Mouse (Mus musculus): ENCODE data around the gene Nrros. TPM values are rescaled to one million over a fixed set of nuclear protein-coding genes. Genes with fewer than 3 reads are reported as not detected.

Nrros gene
- polyA plus RNA-seq, 1 experiment from 2014 or later = 7.4 TPM

DNA sequence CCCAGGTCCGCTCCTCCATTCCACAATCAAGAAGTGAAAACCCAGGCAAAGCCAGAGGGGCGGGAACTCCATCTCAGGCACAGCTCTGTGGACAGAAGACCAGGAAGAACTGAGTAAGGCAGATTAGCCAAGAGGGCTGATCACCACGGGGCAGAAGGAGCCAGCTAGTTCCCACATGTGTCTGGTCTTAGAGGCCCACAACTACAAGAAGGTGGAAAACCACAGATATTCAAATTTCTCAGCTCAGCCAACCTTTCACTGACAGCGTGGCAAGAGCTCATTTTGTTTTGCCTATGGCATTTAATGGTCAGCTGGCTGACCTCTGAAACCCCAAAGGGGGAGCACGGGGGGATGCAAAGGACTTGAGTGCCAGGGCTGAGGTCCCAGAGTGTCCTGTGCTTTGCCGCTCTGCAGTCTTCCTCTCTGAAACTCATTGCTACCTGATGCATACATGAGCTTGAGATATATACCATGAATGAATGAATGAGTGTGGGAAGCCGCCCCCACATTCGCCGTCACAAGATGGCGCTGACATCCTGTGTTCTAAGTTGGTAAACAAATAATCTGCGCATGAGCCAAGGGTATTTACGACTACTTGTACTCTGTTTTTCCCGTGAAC, 17.7 kb downstream of the Nrros start:
- DNase-seq (ENCODE audit: low spot score, missing footprints) (peak; percentile 83), ATAC-seq (ENCODE audit: low FRiP score) (no peak)
- H3K9me3 ChIP-seq (ENCODE audit: control insufficient read depth, low read length) = no peaks in the 10 kb centered on the region
- no peaks in the 10 kb centered on the region for H3K36me3 ChIP-seq (ENCODE audit: control insufficient read depth, insufficient read depth, low read length)
- no peak overlapping the region for H3K27ac ChIP-seq (ENCODE audit: low read depth, low read length)
- H3K9ac ChIP-seq (ENCODE audit: low read length) = no peak overlapping the region
- H3K27me3 ChIP-seq (ENCODE audit: control insufficient read depth, insufficient read depth, low read length) = no peaks in the 10 kb centered on the region
- H3K4me1 ChIP-seq (ENCODE audit: control insufficient read depth, insufficient read depth, low read length) = no peaks in the 10 kb centered on the region
- 65% methylated on average over 10 of the region's 13 CpGs for WGBS
- no peak overlapping the region for H3K4me2 ChIP-seq
- H3K4me3 ChIP-seq (ENCODE audit: low read depth, low read length) = no peak overlapping the region

DNA sequence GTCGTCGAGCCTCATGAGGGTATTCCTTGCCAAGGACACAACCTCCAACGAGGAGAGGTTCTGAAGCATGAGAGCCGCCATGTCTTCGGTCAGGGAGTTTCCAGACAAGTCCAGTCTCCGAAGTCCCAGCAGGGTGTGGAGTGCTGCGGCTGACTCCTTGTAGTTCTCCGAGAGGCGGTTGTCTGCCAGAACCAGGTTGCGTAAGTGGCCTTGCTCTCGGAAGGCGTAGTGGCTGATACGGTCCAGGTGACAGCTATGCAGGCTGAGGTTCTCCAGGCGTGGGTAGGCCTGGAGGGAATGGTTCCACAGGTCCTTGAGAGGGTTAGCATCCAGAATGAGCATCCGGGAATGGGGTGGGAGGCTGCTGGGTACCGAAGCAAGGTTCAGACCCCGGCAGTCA, 20.8 kb downstream of the Nrros start:
- no peak overlapping the region for H3K4me2 ChIP-seq
- no peaks in the 10 kb centered on the region for H3K36me3 ChIP-seq (ENCODE audit: control insufficient read depth, insufficient read depth, low read length)
- WGBS = 94% methylated on average over 17 of the region's 17 CpGs
- H3K4me3 ChIP-seq (ENCODE audit: low read depth, low read length) = no peak overlapping the region
- no peaks in the 10 kb centered on the region for H3K9me3 ChIP-seq (ENCODE audit: control insufficient read depth, low read length)
- H3K27me3 ChIP-seq (ENCODE audit: control insufficient read depth, insufficient read depth, low read length) = no peaks in the 10 kb centered on the region
- H3K9ac ChIP-seq (ENCODE audit: low read length) = no peak overlapping the region
- no peak for ATAC-seq (ENCODE audit: low FRiP score)
- no peak for DNase-seq (ENCODE audit: low spot score, missing footprints)
- no peak overlapping the region for H3K27ac ChIP-seq (ENCODE audit: low read depth, low read length)
- no peaks in the 10 kb centered on the region for H3K4me1 ChIP-seq (ENCODE audit: control insufficient read depth, insufficient read depth, low read length)

DNA sequence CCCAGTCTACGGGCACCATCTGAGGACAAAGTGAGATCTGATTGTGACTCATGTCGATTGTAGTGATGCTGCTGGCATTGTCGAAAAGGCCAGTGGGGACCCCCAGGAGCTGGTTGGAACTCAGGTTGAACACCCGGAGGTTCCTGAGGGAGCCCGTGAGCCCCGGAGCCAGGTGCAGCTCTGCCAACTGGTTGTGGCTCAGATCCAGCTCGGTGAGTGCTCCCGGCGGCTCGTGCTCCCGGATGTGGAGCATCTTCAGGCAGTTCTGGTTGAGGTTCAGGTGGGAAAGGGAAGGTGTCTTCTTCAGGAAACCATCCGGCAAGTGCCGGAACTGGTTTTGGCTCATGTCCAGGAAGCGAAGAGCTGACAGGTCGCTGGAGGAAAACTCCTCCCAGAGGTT, 21.6 kb downstream of the Nrros start:
- no peaks in the 10 kb centered on the region for H3K4me1 ChIP-seq (ENCODE audit: control insufficient read depth, insufficient read depth, low read length)
- no peak overlapping the region for H3K4me3 ChIP-seq (ENCODE audit: low read depth, low read length)
- no peak overlapping the region for H3K27ac ChIP-seq (ENCODE audit: low read depth, low read length)
- ATAC-seq (ENCODE audit: low FRiP score) (no peak), DNase-seq (ENCODE audit: low spot score, missing footprints) (no peak)
- H3K4me2 ChIP-seq = no peak overlapping the region
- no peaks in the 10 kb centered on the region for H3K36me3 ChIP-seq (ENCODE audit: control insufficient read depth, insufficient read depth, low read length)
- WGBS = 93% methylated on average over 15 of the region's 15 CpGs
- H3K9me3 ChIP-seq (ENCODE audit: control insufficient read depth, low read length) = no peaks in the 10 kb centered on the region
- H3K9ac ChIP-seq (ENCODE audit: low read length) = no peak overlapping the region
- H3K27me3 ChIP-seq (ENCODE audit: control insufficient read depth, insufficient read depth, low read length) = no peaks in the 10 kb centered on the region

DNA sequence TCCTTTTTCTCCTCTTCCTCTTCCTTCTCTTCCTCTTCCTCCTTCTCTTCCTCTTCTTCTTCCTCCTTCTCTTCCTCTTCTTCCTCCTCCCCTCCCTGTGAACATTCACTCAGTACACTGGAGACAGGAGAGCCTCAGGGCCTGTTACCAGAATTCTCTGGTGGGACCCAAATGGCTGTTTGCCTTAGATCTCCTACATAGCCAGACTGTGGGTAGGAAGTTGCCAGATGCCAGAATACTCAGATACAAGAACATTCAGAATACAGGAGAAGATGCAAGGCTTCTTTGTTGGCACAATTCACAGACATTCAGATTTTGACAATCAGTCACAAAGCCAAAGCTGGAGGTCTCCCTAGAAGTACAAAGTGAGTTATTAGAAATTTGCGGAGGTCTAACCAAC, 26.4 kb downstream of the Nrros start:
- no peak overlapping the region for H3K9ac ChIP-seq (ENCODE audit: low read length)
- DNase-seq (ENCODE audit: low spot score, missing footprints) (peak; percentile 28), ATAC-seq (ENCODE audit: low FRiP score) (no peak)
- no peaks in the 10 kb centered on the region for H3K36me3 ChIP-seq (ENCODE audit: control insufficient read depth, insufficient read depth, low read length)
- no peak overlapping the region for H3K4me2 ChIP-seq
- H3K4me1 ChIP-seq (ENCODE audit: control insufficient read depth, insufficient read depth, low read length) = no peaks in the 10 kb centered on the region
- no peak overlapping the region for H3K27ac ChIP-seq (ENCODE audit: low read depth, low read length)
- 100% methylated on average over 1 of the region's 1 CpGs for WGBS
- H3K27me3 ChIP-seq (ENCODE audit: control insufficient read depth, insufficient read depth, low read length) = no peaks in the 10 kb centered on the region
- H3K4me3 ChIP-seq (ENCODE audit: low read depth, low read length) = no peak overlapping the region
- H3K9me3 ChIP-seq (ENCODE audit: control insufficient read depth, low read length) = no peaks in the 10 kb centered on the region

DNA sequence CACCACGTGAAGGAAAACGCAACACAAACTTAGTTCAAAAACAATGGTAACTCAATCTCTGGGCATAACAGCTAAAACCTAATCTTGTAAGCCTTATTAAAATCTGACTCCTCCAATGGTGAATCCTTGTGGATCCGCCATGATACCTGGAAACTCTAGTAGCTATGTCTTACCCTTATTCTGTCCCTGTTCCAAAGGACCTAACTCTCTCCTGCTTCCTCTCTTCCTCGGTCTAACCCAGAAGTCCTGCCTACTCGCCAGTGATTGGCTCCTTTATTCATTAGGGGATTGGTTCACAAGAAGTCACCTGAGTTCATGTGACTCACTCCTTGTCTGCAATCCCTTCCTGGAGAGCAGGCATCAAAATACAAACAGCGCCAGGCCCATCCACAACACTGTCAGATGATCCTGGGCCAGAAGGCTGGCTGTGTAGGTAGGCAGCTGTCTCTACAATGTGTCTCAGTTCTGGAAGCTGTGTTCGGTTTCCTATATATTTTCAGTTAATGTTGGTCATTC, 29.5 kb downstream of the Nrros start:
- WGBS = 82% methylated on average over 7 of the region's 7 CpGs
- Histone ChIP-seq H3K27me3 (ENCODE audit: control insufficient read depth, insufficient read depth, low read length) (no peaks in the 10 kb centered on the region), H3K27ac (ENCODE audit: low read depth, low read length) (no peak overlapping the region), H3K4me3 (ENCODE audit: low read depth, low read length) (no peak overlapping the region), H3K4me2 (no peak overlapping the region), H3K4me1 (ENCODE audit: control insufficient read depth, insufficient read depth, low read length) (no peaks in the 10 kb centered on the region), H3K36me3 (ENCODE audit: control insufficient read depth, insufficient read depth, low read length) (no peaks in the 10 kb centered on the region), H3K9me3 (ENCODE audit: control insufficient read depth, low read length) (no peaks in the 10 kb centered on the region), H3K9ac (ENCODE audit: low read length) (no peak overlapping the region)
- DNase-seq (ENCODE audit: low spot score, missing footprints) (peak; percentile 51), ATAC-seq (ENCODE audit: low FRiP score) (no peak)

DNA sequence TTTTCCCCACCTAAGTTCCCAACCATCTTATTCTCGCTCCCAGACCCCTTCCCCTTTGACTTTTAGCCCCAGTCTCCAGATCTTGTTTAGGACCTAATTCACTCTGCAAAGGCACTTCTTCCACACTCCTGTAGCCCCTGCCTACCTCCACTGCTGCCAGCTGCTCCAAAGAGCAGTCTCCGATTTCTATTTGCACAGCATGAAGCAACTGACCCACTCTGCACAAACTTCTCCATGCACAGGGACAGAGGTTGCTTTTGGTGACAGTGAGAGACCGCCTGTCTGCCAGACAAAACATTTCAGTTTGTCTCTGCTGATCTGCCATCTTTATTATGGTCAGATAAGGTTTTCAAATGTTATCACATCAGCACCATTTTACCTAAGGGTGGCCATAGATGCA, 32.2 kb downstream of the Nrros start:
- Histone ChIP-seq H3K27me3 (ENCODE audit: control insufficient read depth, insufficient read depth, low read length) (no peaks in the 10 kb centered on the region), H3K4me3 (ENCODE audit: low read depth, low read length) (no peak overlapping the region), H3K9me3 (ENCODE audit: control insufficient read depth, low read length) (no peaks in the 10 kb centered on the region), H3K4me2 (no peak overlapping the region), H3K4me1 (ENCODE audit: control insufficient read depth, insufficient read depth, low read length) (no peaks in the 10 kb centered on the region), H3K27ac (ENCODE audit: low read depth, low read length) (no peak overlapping the region), H3K9ac (ENCODE audit: low read length) (no peak overlapping the region), H3K36me3 (ENCODE audit: control insufficient read depth, insufficient read depth, low read length) (no peaks in the 10 kb centered on the region)
- WGBS = 80% methylated on average over 3 of the region's 3 CpGs
- ATAC-seq (ENCODE audit: low FRiP score) = no peak
- no peak for DNase-seq (ENCODE audit: low spot score, missing footprints)

DNA sequence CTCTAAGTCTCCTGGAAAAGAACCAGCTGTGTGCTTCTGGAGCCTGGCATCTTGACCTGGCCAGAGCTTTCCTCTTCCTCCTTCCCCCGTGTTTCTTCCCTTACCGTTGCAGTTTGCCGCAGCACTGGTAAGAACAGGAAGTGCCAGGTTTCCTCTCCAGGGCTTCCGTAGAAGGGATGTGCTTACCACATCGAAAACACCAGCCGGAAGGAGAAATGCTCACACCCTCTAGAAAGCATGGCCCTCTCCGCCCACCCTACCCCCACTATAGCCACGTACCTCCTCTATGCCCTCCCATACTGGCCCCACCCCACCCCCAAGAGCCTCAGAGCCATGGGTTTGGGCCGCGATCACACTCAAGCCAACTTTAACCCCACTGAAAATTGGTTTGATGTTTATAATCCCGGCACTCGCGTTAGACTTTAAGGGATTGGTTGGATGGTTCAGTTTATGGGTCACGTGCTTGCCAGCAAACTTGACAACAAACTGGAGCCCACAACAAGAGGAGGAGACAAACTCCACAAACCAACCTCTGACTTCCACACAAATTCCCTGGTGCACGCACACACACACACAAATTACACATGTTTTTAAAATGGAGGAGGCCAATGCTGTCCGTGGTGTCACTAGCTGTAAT, 35.1 kb downstream of the Nrros start:
- Histone ChIP-seq H3K36me3 (ENCODE audit: control insufficient read depth, insufficient read depth, low read length) (no peaks in the 10 kb centered on the region), H3K27me3 (ENCODE audit: control insufficient read depth, insufficient read depth, low read length) (no peaks in the 10 kb centered on the region), H3K4me3 (ENCODE audit: low read depth, low read length) (no peak overlapping the region), H3K4me2 (no peak overlapping the region), H3K9ac (ENCODE audit: low read length) (no peak overlapping the region), H3K4me1 (ENCODE audit: control insufficient read depth, insufficient read depth, low read length) (no peaks in the 10 kb centered on the region), H3K9me3 (ENCODE audit: control insufficient read depth, low read length) (no peaks in the 10 kb centered on the region), H3K27ac (ENCODE audit: low read depth, low read length) (no peak overlapping the region)
- ATAC-seq (ENCODE audit: low FRiP score) (no peak), DNase-seq (ENCODE audit: low spot score, missing footprints) (peak; percentile 51)
- 69% methylated on average over 16 of the region's 16 CpGs for WGBS

DNA sequence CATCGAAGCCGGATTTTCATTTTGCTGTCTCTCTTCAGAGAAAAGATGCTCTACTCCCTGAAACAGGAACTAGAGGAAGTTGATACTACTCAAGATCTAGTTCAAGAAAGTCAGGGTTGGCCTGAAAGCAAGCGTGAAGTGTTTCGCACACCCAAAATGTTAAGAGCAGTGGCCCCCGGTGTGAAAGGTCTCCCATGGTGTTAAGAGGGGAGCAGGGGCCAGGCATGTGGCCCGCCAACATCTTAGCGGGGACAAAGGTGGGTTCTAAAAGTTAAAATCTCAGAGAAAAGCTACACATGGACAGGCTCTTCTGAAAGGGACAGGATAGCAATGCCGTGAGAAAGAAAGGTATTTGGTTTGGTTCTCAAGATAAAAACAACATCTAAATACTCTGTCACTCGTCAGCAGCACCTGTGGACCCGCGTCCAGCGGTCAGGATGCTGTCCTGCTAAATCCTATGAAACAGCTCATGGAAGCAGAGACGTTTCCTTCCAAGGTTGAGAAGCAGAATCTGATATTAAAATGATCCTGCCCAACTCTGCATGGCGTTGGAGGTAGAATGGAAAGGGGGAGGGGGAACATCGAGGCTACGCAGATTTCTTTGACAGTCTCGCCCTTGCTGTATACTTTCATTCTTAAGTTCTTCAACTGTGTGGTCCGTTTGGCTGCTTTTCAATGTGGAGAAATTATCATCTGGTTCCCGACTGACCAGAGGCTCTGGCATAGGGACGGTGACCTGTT, 35.8 kb downstream of the Nrros start:
- H3K4me3 ChIP-seq (ENCODE audit: low read depth, low read length) = no peak overlapping the region
- H3K36me3 ChIP-seq (ENCODE audit: control insufficient read depth, insufficient read depth, low read length) = no peaks in the 10 kb centered on the region
- no peak for ATAC-seq (ENCODE audit: low FRiP score)
- no peak overlapping the region for H3K4me2 ChIP-seq
- DNase-seq (ENCODE audit: low spot score, missing footprints) = peak; percentile 60
- no peaks in the 10 kb centered on the region for H3K27me3 ChIP-seq (ENCODE audit: control insufficient read depth, insufficient read depth, low read length)
- H3K9ac ChIP-seq (ENCODE audit: low read length) = no peak overlapping the region
- H3K27ac ChIP-seq (ENCODE audit: low read depth, low read length) = no peak overlapping the region
- no peaks in the 10 kb centered on the region for H3K4me1 ChIP-seq (ENCODE audit: control insufficient read depth, insufficient read depth, low read length)
- WGBS = 81% methylated on average over 20 of the region's 20 CpGs
- no peaks in the 10 kb centered on the region for H3K9me3 ChIP-seq (ENCODE audit: control insufficient read depth, low read length)

DNA sequence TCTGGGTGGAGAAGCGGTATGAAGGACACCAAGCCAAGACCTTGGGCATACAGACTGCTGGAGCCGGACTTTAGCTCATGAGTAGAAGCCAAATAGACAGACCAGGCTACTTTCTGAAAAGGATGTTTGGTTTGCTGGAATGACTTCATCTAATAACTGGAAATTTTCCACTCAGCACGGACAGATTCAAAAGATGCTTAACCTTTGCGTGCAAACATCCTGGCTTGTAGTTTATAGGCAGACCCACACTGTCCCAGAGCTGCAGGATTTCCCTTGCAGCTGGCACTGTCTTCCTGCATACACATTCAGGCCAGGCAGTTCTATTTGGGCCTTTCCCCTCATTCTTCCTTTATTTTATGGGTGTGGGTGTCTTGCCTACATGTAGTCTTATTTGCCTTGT, 38.3 kb downstream of the Nrros start:
- no peak overlapping the region for H3K9ac ChIP-seq (ENCODE audit: low read length)
- H3K4me3 ChIP-seq (ENCODE audit: low read depth, low read length) = no peak overlapping the region
- H3K4me1 ChIP-seq (ENCODE audit: control insufficient read depth, insufficient read depth, low read length) = no peaks in the 10 kb centered on the region
- H3K9me3 ChIP-seq (ENCODE audit: control insufficient read depth, low read length) = no peaks in the 10 kb centered on the region
- H3K4me2 ChIP-seq = no peak overlapping the region
- no peak overlapping the region for H3K27ac ChIP-seq (ENCODE audit: low read depth, low read length)
- no peaks in the 10 kb centered on the region for H3K36me3 ChIP-seq (ENCODE audit: control insufficient read depth, insufficient read depth, low read length)
- ATAC-seq (ENCODE audit: low FRiP score) (no peak), DNase-seq (ENCODE audit: low spot score, missing footprints) (no peak)
- 85% methylated on average over 4 of the region's 4 CpGs for WGBS
- H3K27me3 ChIP-seq (ENCODE audit: control insufficient read depth, insufficient read depth, low read length) = no peaks in the 10 kb centered on the region

Measured in midbrain, embryonic 11.5 days (tissue).